Mouse (Mus musculus) limb, embryonic 12.5 days (tissue): Measurements from ENCODE around the gene Arnt. TPM values are rescaled to one million over a fixed set of nuclear protein-coding genes. Genes with fewer than 3 reads are reported as not detected.
"Not testable (repeated sequence)": the region's sequence is repeated elsewhere in the genome, so short reads cannot be mapped to it uniquely, and the experiment has no call there.

Source experiments
- ATAC-seq: fragments of 200-750 bp; cut with Nextera tagmentation; 2 replicates; pipeline ENCODE4 v1.8.0; 2017; ENCODE audit warnings: low read depth, moderate TSS enrichment; ENCODE audit not compliant: insufficient number of reproducible peaks, insufficient read depth, low FRiP score, low TSS enrichment
- H3K27ac ChIP-seq: fragments of 300-500 bp; sonication (generic); 2 replicates; pipeline ENCODE4 v1.5.1; 2016; ENCODE audit warnings: mild to moderate bottlenecking, moderate library complexity
- H3K27me3 ChIP-seq: fragments of 300-500 bp; sonication (generic); 2 replicates; pipeline ENCODE4 v1.6.1; 2016; ENCODE audit warnings: mild to moderate bottlenecking, moderate library complexity
- H3K36me3 ChIP-seq: fragments of 300-500 bp; sonication (generic); 2 replicates; pipeline ENCODE4 v1.6.1; 2016; ENCODE audit warnings: mild to moderate bottlenecking, moderate library complexity
- H3K4me1 ChIP-seq: fragments of 300-500 bp; sonication (generic); replicated peaks from 2 replicates; pipeline ENCODE4 v1.6.1; 2016
- H3K4me2 ChIP-seq: fragments of 300-500 bp; sonication (generic); 2 replicates; pipeline ENCODE4 v1.6.1; 2016; ENCODE audit warnings: mild to moderate bottlenecking, moderate library complexity
- H3K4me3 ChIP-seq: fragments of 300-500 bp; sonication (generic); replicated peaks from 2 replicates; pipeline ENCODE4 v1.5.1; 2016; ENCODE audit warnings: mild to moderate bottlenecking
- H3K9ac ChIP-seq: fragments of 300-500 bp; sonication (generic); replicated peaks from 2 replicates; pipeline ENCODE4 v1.6.1; 2016; ENCODE audit warnings: mild to moderate bottlenecking, moderate library complexity
- H3K9me3 ChIP-seq: fragments of 300-500 bp; sonication (generic); 2 replicates; pipeline ENCODE4 v1.6.1; 2016; ENCODE audit warnings: mild to moderate bottlenecking, moderate library complexity
- WGBS: fragments of 180-500 bp; shearing (Covaris S2); methylation state at CpG from one replicate; pipeline ENCODE4 v1.1.7; 2016; 5-methylcytosine and 5-hydroxymethylcytosine counted together
- polyA plus RNA-seq: library from polyadenylated mRNA; unstranded; fragments of >200 nt; fragmentation: Nextera tagmentation; extraction: Ambion mirVana; gene quantifications from 2 replicates; pipeline ENCODE4 v1.2.1, GENCODE M21; 2016

Gene Arnt
- polyA plus RNA-seq, 1 experiment from 2014 or later, result 49.4 TPM

GRCm38 (mm10) chr3:95531025-95531424, 96.8 kb downstream of the Arnt start:
- H3K27me3 ChIP-seq, result no peaks in the 10 kb centered on the region
- 0 out of 2 replicates have a peak, but pooled peaks cover 6% of the 10 kb centered on the region for H3K9me3 ChIP-seq
- no peak overlapping the region for H3K4me3 ChIP-seq
- H3K4me1 ChIP-seq, result no peaks in the 10 kb centered on the region
- H3K36me3 ChIP-seq, result no peaks in the 10 kb centered on the region
- H3K4me2 ChIP-seq, result no peak overlapping the region
- no peak for ATAC-seq
- WGBS, result 94% methylated on average over 1 of the region's 1 CpGs
- H3K27ac ChIP-seq, result no peak overlapping the region
- no peak overlapping the region for H3K9ac ChIP-seq

- H3K4me1 ChIP-seq, result no peaks in the 10 kb centered on the region
- no peaks in the 10 kb centered on the region for H3K27me3 ChIP-seq
- no peak overlapping the region for H3K27ac ChIP-seq
- no peak for ATAC-seq
- no peak overlapping the region for H3K4me3 ChIP-seq
- no peaks in the 10 kb centered on the region for H3K36me3 ChIP-seq
- H3K4me2 ChIP-seq, result no peak overlapping the region
- 84% methylated on average over 5 of the region's 5 CpGs for WGBS
- H3K9me3 ChIP-seq, result 0 out of 2 replicates have a peak, but pooled peaks cover 6% of the 10 kb centered on the region
- H3K9ac ChIP-seq, result no peak overlapping the region
Observed at GRCm38 (mm10) chr3:95533364-95533763, 99.2 kb downstream of the Arnt start.

GRCm38 (mm10) chr3:95534927-95535326, 100.7 kb downstream of the Arnt start:
- no peak for ATAC-seq
- Histone ChIP-seq H3K4me3 (no peak overlapping the region), H3K4me1 (no peaks in the 10 kb centered on the region), H3K9ac (no peak overlapping the region), H3K27me3 (no peaks in the 10 kb centered on the region), H3K27ac (no peak overlapping the region), H3K9me3 (0 out of 2 replicates have a peak, but pooled peaks cover 6% of the 10 kb centered on the region), H3K36me3 (no peaks in the 10 kb centered on the region), H3K4me2 (no peak overlapping the region)
- 67% methylated on average over 1 of the region's 1 CpGs for WGBS

GRCm38 (mm10) chr3:95538936-95539335, 104.7 kb downstream of the Arnt start:
- WGBS, result 90% methylated on average over 10 of the region's 10 CpGs
- no peak overlapping the region for H3K4me2 ChIP-seq

GRCm38 (mm10) chr3:95539837-95540236, 105.6 kb downstream of the Arnt start:
- H3K4me3 ChIP-seq, result no peak overlapping the region
- no peak overlapping the region for H3K9ac ChIP-seq
- H3K4me2 ChIP-seq, result no peak overlapping the region
- no peaks in the 10 kb centered on the region for H3K27me3 ChIP-seq
- H3K4me1 ChIP-seq, result no peaks in the 10 kb centered on the region
- H3K9me3 ChIP-seq, result 0 out of 2 replicates have a peak, but pooled peaks cover 6% of the 10 kb centered on the region
- H3K36me3 ChIP-seq, result no peaks in the 10 kb centered on the region
- 90% methylated on average over 4 of the region's 4 CpGs for WGBS
- ATAC-seq, result no peak
- no peak overlapping the region for H3K27ac ChIP-seq

More at GRCm38 (mm10) chr3:95538936-95539335, 104.7 kb downstream of the Arnt start:
- Histone ChIP-seq H3K27ac (no peak overlapping the region), H3K9ac (no peak overlapping the region), H3K27me3 (no peaks in the 10 kb centered on the region), H3K4me3 (no peak overlapping the region), H3K36me3 (no peaks in the 10 kb centered on the region), H3K4me1 (no peaks in the 10 kb centered on the region), H3K9me3 (0 out of 2 replicates have a peak, but pooled peaks cover 6% of the 10 kb centered on the region)
- ATAC-seq, result no peak

GRCm38 (mm10) chr3:95541186-95541585, 107.0 kb downstream of the Arnt start:
- not testable (repeated sequence) for H3K9me3 ChIP-seq, H3K27ac ChIP-seq, H3K9ac ChIP-seq, H3K4me2 ChIP-seq, H3K36me3 ChIP-seq, H3K4me1 ChIP-seq, H3K27me3 ChIP-seq, H3K4me3 ChIP-seq, ATAC-seq
- 77% methylated on average over 2 of the region's 2 CpGs for WGBS

GRCm38 (mm10) chr3:95542171-95542570, 108.0 kb downstream of the Arnt start:
- Histone ChIP-seq H3K4me3 (no peak overlapping the region), H3K36me3 (no peaks in the 10 kb centered on the region), H3K9me3 (no peaks in the 10 kb centered on the region), H3K9ac (no peak overlapping the region), H3K4me2 (no peak overlapping the region), H3K27me3 (no peaks in the 10 kb centered on the region), H3K27ac (no peak overlapping the region), H3K4me1 (no peaks in the 10 kb centered on the region)
- no peak for ATAC-seq

GRCm38 (mm10) chr3:95542981-95543380, 108.8 kb downstream of the Arnt start:
- 70% methylated on average over 7 of the region's 7 CpGs for WGBS
- Histone ChIP-seq H3K4me2 (no peak overlapping the region), H3K27me3 (no peaks in the 10 kb centered on the region), H3K27ac (no peak overlapping the region), H3K9ac (no peak overlapping the region), H3K36me3 (no peaks in the 10 kb centered on the region), H3K4me1 (no peaks in the 10 kb centered on the region), H3K4me3 (no peak overlapping the region), H3K9me3 (no peaks in the 10 kb centered on the region)
- no peak for ATAC-seq

Other genes with a start within 250 kb of the Arnt start
- gene Gabpb2, start 216.5 kb upstream of the Arnt start, polyA plus RNA-seq, result 15.0 and 15.9 TPM in 2 replicates
- 75.3 and 76.0 TPM in 2 replicates for gene Cdc42se1, start 205.7 kb upstream of the Arnt start, polyA plus RNA-seq
- 14.8 and 16.2 TPM in 2 replicates for gene Mllt11, start 202.2 kb upstream of the Arnt start, polyA plus RNA-seq
- 0.54 and 0.59 TPM in 2 replicates for gene Gm128, start 192.8 kb upstream of the Arnt start, polyA plus RNA-seq
- 0.75 and 1.7 TPM in 2 replicates for gene Bnipl, start 183.2 kb upstream of the Arnt start, polyA plus RNA-seq
- 36.4 and 38.7 TPM in 2 replicates for gene Mindy1, start 153.0 kb upstream of the Arnt start, polyA plus RNA-seq
- 25.2 and 25.9 TPM in 2 replicates for gene Prune1, start 152.3 kb upstream of the Arnt start, polyA plus RNA-seq
- 1.8 and 1.9 TPM in 2 replicates for gene Anxa9, start 127.2 kb upstream of the Arnt start, polyA plus RNA-seq
- gene Cers2, start 119.6 kb upstream of the Arnt start, polyA plus RNA-seq, result 158 and 170 TPM in 2 replicates
- 63.7 and 67.2 TPM in 2 replicates for gene Setdb1, start 77.2 kb upstream of the Arnt start, polyA plus RNA-seq
- not detected in 2 replicates for gene 4930558C23Rik, start 31.5 kb upstream of the Arnt start, polyA plus RNA-seq
- 7.9 and 10.1 TPM in 2 replicates for gene Ctsk, start 64.9 kb downstream of the Arnt start, polyA plus RNA-seq
- gene Ctss, start 92.4 kb downstream of the Arnt start, polyA plus RNA-seq, result 6.1 and 6.9 TPM in 2 replicates
- gene Hormad1, start 125.3 kb downstream of the Arnt start, polyA plus RNA-seq, result not detected in 2 replicates
- 31.1 and 31.5 TPM in 2 replicates for gene Golph3l, start 154.5 kb downstream of the Arnt start, polyA plus RNA-seq
- 82.6 and 90.0 TPM in 2 replicates for gene Ensa, start 190.6 kb downstream of the Arnt start, polyA plus RNA-seq
- gene Mcl1, start 224.4 kb downstream of the Arnt start, polyA plus RNA-seq, result 69.9 and 75.7 TPM in 2 replicates